Mouse (Mus musculus) stomach, embryonic 16.5 days (tissue): ENCODE data around the gene Dab1. TPM values are rescaled to one million over a fixed set of nuclear protein-coding genes. Genes with fewer than 3 reads are reported as not detected.

ENCODE experiments used
- ATAC-seq: fragments of 200-750 bp; cut with Nextera tagmentation; 2 replicates; pipeline ENCODE4 v1.8.0; 2017; ENCODE audit warnings: moderate number of reproducible peaks, moderate TSS enrichment; ENCODE audit not compliant: insufficient read depth, low FRiP score
- H3K27ac ChIP-seq: fragments of 300-500 bp; sonication (generic); 2 replicates; pipeline ENCODE4 v1.5.1; 2014; ENCODE audit warnings: low read length
- H3K27me3 ChIP-seq: fragments of 300-500 bp; sonication (generic); 2 replicates; pipeline ENCODE4 v1.6.1; 2014; ENCODE audit warnings: low read length, control low read depth, mixed read lengths; ENCODE audit not compliant: control insufficient read depth, insufficient read depth
- H3K36me3 ChIP-seq: fragments of 300-500 bp; sonication (generic); 2 replicates; pipeline ENCODE4 v1.6.1; 2014; ENCODE audit warnings: low read length; ENCODE audit not compliant: control insufficient read depth, insufficient read depth
- H3K4me1 ChIP-seq: fragments of 300-500 bp; sonication (generic); 2 replicates; pipeline ENCODE4 v1.6.1; 2014; ENCODE audit warnings: low read length, control low read depth, mixed read lengths; ENCODE audit not compliant: control insufficient read depth, insufficient read depth
- H3K4me2 ChIP-seq: fragments of 300-500 bp; sonication (generic); 2 replicates; pipeline ENCODE4 v1.6.1; 2014; ENCODE audit warnings: low read depth, low read length, mixed read lengths
- H3K4me3 ChIP-seq: fragments of 300-500 bp; sonication (generic); replicated peaks from 2 replicates; pipeline ENCODE4 v1.5.1; 2014; ENCODE audit warnings: mild to moderate bottlenecking, low read length
- H3K9ac ChIP-seq: fragments of 300-500 bp; sonication (generic); 2 replicates; pipeline ENCODE4 v1.6.1; 2014; ENCODE audit warnings: low read length
- H3K9me3 ChIP-seq: fragments of 300-500 bp; sonication (generic); replicated peaks from 2 replicates; pipeline ENCODE4 v1.6.1; 2016; ENCODE audit warnings: low read length, control low read depth; ENCODE audit not compliant: control insufficient read depth
- WGBS: fragments of 180-500 bp; shearing (Covaris S2); extraction: QIAGEN DNeasy Blood & Tissue Kit; methylation state at CpG from one replicate; pipeline ENCODE4 v1.1.7; 2014; 5-methylcytosine and 5-hydroxymethylcytosine counted together
- polyA plus RNA-seq: library from polyadenylated mRNA; unstranded; fragments of >200 nt; fragmentation: Nextera tagmentation; extraction: Ambion mirVana; gene quantifications from 2 replicates; pipeline ENCODE4 v1.2.1, GENCODE M21; 2015

Dab1 gene
- polyA plus RNA-seq, 1 experiment from 2014 or later = 10.0 TPM

- Histone ChIP-seq H3K36me3 (no peaks in the 10 kb centered on the region), H3K4me1 (no peaks in the 10 kb centered on the region), H3K9ac (no peak overlapping the region), H3K4me2 (no peak overlapping the region), H3K4me3 (no peak overlapping the region), H3K27me3 (no peaks in the 10 kb centered on the region), H3K27ac (no peak overlapping the region), H3K9me3 (no peaks in the 10 kb centered on the region)
- ATAC-seq = no peak
- 86% methylated on average over 8 of the region's 8 CpGs for WGBS
These were observed 1006.2 kb downstream of the Dab1 start for GRCm38 (mm10) chr4:104625316-104625715.

GRCm38 (mm10) chr4:104628708-104629107 lies 1009.5 kb downstream of the Dab1 start:
- H3K27ac ChIP-seq = no peak overlapping the region
- H3K27me3 ChIP-seq = no peaks in the 10 kb centered on the region
- H3K4me3 ChIP-seq = no peak overlapping the region
- H3K9ac ChIP-seq = no peak overlapping the region
- no peaks in the 10 kb centered on the region for H3K9me3 ChIP-seq
- WGBS = 74% methylated on average over 7 of the region's 7 CpGs
- H3K36me3 ChIP-seq = no peaks in the 10 kb centered on the region
- no peak for ATAC-seq
- H3K4me1 ChIP-seq = no peaks in the 10 kb centered on the region
- no peak overlapping the region for H3K4me2 ChIP-seq

GRCm38 (mm10) chr4:104637016-104637415 lies 1017.9 kb downstream of the Dab1 start:
- no peaks in the 10 kb centered on the region for H3K36me3 ChIP-seq
- no peak for ATAC-seq
- no peak overlapping the region for H3K27ac ChIP-seq
- no peak overlapping the region for H3K9ac ChIP-seq
- 85% methylated on average over 4 of the region's 4 CpGs for WGBS
- no peaks in the 10 kb centered on the region for H3K27me3 ChIP-seq
- no peak overlapping the region for H3K4me2 ChIP-seq
- H3K4me3 ChIP-seq = no peak overlapping the region
- no peaks in the 10 kb centered on the region for H3K9me3 ChIP-seq
- H3K4me1 ChIP-seq = no peaks in the 10 kb centered on the region

GRCm38 (mm10) chr4:104640617-104641016 lies 1021.5 kb downstream of the Dab1 start:
- H3K9me3 ChIP-seq = no peaks in the 10 kb centered on the region
- no peak overlapping the region for H3K27ac ChIP-seq
- no peak overlapping the region for H3K4me3 ChIP-seq
- no peak overlapping the region for H3K4me2 ChIP-seq
- WGBS = 84% methylated on average over 5 of the region's 5 CpGs
- H3K4me1 ChIP-seq = no peaks in the 10 kb centered on the region
- H3K27me3 ChIP-seq = no peaks in the 10 kb centered on the region
- no peaks in the 10 kb centered on the region for H3K36me3 ChIP-seq
- H3K9ac ChIP-seq = no peak overlapping the region
- no peak for ATAC-seq

GRCm38 (mm10) chr4:104642761-104643469 lies 1023.8 kb downstream of the Dab1 start:
- 81% methylated on average over 8 of the region's 8 CpGs for WGBS
- ATAC-seq = no peak

GRCm38 (mm10) chr4:104643534-104644356 lies 1024.6 kb downstream of the Dab1 start:
- Histone ChIP-seq H3K36me3 (no peaks in the 10 kb centered on the region), H3K4me1 (no peaks in the 10 kb centered on the region), H3K27ac (no peak overlapping the region), H3K27me3 (no peaks in the 10 kb centered on the region), H3K4me3 (no peak overlapping the region), H3K9me3 (no peaks in the 10 kb centered on the region), H3K4me2 (no peak overlapping the region), H3K9ac (no peak overlapping the region)
- no peak for ATAC-seq
- 55% methylated on average over 6 of the region's 6 CpGs for WGBS

More at GRCm38 (mm10) chr4:104642761-104643469, 1023.8 kb downstream of the Dab1 start:
- H3K9ac ChIP-seq = no peak overlapping the region
- H3K4me3 ChIP-seq = no peak overlapping the region
- H3K4me2 ChIP-seq = no peak overlapping the region
- no peak overlapping the region for H3K27ac ChIP-seq
- no peaks in the 10 kb centered on the region for H3K36me3 ChIP-seq
- no peaks in the 10 kb centered on the region for H3K9me3 ChIP-seq
- H3K4me1 ChIP-seq = no peaks in the 10 kb centered on the region
- no peaks in the 10 kb centered on the region for H3K27me3 ChIP-seq

- H3K9ac ChIP-seq = no peak overlapping the region
- WGBS = 77% methylated on average over 3 of the region's 3 CpGs
These were observed 1025.1 kb downstream of the Dab1 start for GRCm38 (mm10) chr4:104644357-104644630.

GRCm38 (mm10) chr4:104644862-104645261 lies 1025.7 kb downstream of the Dab1 start:
- no peak for ATAC-seq
- 94% methylated on average over 4 of the region's 4 CpGs for WGBS
- H3K4me2 ChIP-seq = no peak overlapping the region
- no peak overlapping the region for H3K27ac ChIP-seq
- no peaks in the 10 kb centered on the region for H3K4me1 ChIP-seq
- no peak overlapping the region for H3K4me3 ChIP-seq
- H3K36me3 ChIP-seq = no peaks in the 10 kb centered on the region
- H3K9ac ChIP-seq = no peak overlapping the region
- H3K27me3 ChIP-seq = no peaks in the 10 kb centered on the region
- H3K9me3 ChIP-seq = no peaks in the 10 kb centered on the region

More at GRCm38 (mm10) chr4:104644357-104644630, 1025.1 kb downstream of the Dab1 start:
- no peak overlapping the region for H3K4me2 ChIP-seq
- H3K9me3 ChIP-seq = no peaks in the 10 kb centered on the region
- H3K27ac ChIP-seq = no peak overlapping the region
- no peak overlapping the region for H3K4me3 ChIP-seq
- ATAC-seq = no peak
- H3K36me3 ChIP-seq = no peaks in the 10 kb centered on the region
- H3K4me1 ChIP-seq = no peaks in the 10 kb centered on the region
- H3K27me3 ChIP-seq = no peaks in the 10 kb centered on the region

GRCm38 (mm10) chr4:104651761-104652160 lies 1032.6 kb downstream of the Dab1 start:
- H3K36me3 ChIP-seq = no peaks in the 10 kb centered on the region
- no peak overlapping the region for H3K4me3 ChIP-seq
- ATAC-seq = no peak
- no peak overlapping the region for H3K27ac ChIP-seq
- no peaks in the 10 kb centered on the region for H3K4me1 ChIP-seq
- no peak overlapping the region for H3K9ac ChIP-seq
- 60% methylated on average over 6 of the region's 6 CpGs for WGBS
- no peaks in the 10 kb centered on the region for H3K9me3 ChIP-seq
- no peaks in the 10 kb centered on the region for H3K27me3 ChIP-seq
- no peak overlapping the region for H3K4me2 ChIP-seq
